Mouse (Mus musculus): ENCODE data around the gene Fam131c. TPM values are rescaled to one million over a fixed set of nuclear protein-coding genes. Genes with fewer than 3 reads are reported as not detected.
A peak's percentile ranks its signal among the peaks of the same experiment; 100 is the strongest.

Gene Fam131c
- total RNA-seq, 4 experiments from 2014 or later, result 2.4 to 3.6 (median 2.8) TPM

DNA sequence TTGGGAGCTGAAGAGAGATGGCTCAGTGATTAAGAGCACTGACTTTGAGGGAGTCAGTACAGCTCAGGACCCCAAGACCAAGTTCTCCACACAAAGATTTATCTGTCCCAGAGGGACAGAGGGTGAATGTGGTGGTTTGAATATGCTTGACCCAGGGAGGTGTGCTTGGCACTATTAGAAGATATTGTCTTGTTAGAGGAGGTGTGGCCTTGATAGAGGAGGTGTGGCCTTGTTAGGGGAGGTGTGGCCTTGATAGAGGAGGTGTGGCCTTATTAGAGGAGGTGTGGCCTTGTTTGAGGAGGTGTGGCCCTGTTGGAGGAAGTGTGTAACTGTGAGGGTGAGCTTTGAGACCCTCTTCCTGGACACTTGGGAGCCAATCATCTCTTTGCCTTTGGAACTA lies 10.2 kb upstream of the Fam131c start:
- no peak for DNase-seq (ENCODE audit: low spot score in 2 of 2)

DNA sequence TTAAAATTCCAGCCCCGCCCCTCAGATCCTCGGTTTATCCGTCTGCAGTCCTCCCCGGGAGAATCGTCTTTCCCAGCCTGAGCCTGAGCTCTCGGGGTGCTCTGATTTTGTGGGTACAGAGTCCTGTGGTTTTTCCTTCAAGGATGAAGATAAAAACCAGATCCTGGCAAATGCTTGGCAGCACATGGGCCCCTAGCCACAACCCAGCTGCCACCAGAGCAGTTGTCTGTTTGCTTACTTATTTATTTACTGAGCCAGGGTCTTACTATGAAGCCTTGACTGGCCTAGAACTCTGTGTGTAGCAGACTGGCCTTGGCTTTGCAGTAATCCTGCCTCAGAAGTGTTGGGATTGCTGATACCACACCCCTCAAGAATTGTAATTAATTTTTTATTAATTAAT lies 8.8 kb upstream of the Fam131c start:
- DNase-seq (ENCODE audit: low spot score in 2 of 2), result no peak

DNA sequence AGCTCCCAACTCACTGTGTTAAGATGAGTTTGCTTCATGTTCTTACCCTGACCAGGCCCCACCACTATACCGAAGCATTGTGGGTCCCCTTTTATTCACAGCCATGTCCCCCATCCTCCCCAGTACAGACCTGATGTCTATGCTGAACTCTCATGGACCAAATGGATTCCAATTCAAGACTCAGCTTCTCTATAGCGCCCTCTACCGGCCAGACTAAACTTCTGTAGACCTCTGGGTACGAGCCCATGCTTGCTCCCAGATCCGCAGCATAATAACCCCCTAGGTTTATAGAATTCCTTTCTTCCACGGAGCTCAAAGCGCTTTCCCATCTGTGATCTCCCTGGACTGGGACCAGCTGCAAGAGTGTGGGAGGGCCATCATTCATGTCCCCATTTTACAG lies 7.2 kb upstream of the Fam131c start:
- no peak for DNase-seq (ENCODE audit: low spot score in 2 of 2)

DNA sequence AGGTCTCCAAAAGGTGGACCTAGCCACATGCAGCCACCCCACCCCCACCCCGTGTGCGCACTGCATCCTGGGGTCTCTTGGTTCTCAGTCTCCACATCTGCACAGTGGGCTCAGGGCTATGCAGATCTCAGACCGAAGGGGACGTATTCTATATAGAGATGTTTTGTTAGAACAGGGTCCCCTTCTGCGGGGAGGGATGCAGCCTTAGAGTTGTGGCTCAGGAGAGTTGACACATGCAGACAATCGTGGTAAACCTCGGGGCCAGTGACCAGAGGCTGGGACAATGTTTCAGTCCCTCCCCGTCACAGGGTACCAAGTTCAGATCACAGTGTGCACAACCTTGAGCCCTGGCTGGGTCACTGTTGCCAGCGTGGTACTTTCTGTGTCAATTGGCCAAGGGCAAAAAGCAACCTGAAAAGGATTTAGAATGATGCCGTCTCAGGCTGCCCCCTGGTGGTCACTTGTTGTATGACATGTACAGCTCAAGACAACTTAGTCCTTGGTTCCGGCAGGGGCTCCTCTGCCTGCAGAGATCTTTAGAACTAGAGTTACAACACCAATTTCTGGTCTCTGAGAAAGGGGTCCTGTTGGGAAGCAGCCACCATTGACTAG lies 5.0 kb upstream of the Fam131c start:
- DNase-seq (ENCODE audit: low spot score in 2 of 2), result peak; percentile 29 to 80

DNA sequence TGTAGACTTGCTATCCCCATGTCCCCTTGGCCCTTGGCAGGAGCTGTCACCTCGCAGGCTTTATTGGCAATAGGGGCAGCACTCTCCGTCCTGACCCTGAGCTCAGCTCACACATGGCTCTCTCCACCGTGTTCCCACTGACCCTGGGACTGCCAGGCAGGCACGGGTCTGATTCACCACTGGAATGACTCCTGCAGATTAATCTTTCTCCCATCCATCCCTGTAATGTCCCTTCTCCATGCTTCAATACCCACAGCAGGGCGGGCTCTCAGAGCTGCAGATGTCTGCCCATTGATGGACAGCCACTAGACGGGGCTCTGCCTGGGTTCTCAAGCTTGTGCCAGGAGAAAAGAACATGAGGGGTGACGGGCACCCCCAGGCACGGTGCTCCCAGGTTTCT lies 2.9 kb upstream of the Fam131c start:
- no peak for DNase-seq (ENCODE audit: low spot score in 2 of 2)

DNA sequence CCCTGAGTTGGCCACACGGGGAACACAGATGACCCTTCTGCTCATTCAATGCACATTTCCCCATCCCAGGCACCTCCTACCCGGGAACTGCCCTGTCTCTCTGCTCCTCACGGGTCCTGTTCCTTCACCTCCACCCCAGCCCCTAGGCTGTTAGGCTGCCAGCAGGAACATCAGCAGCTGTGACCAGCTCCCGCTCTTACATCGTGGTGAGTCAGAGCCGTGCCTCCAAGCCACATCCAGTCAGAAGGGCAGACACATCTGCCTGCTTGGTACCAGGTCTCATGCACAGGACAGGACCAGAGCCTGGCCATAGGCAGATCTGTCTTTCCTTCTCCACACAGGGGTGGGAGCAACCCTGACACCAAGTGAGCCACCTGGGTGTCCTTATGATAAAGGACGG lies 2.1 kb upstream of the Fam131c start:
- no peak for DNase-seq (ENCODE audit: low spot score in 2 of 2)

DNA sequence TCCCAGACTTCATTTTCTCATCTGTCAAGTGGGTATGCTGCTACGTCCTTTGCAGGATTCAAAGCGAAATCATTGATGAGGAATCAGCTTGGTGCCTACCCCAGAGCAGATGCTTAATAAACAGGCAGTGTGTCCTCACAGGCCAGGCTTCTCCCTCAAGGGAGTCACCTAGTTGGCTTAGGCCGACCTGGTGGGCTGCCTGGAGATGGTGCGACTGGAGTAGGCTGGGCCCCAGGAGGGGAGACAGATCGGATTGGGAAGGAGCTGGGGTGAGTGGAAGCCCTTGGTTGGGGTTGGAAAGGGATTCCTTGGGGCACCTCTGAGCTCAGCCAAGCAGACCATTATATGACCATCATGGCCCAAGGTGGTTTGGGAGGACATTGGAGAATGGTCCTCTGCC lies 4.4 kb downstream of the Fam131c start:
- DNase-seq (ENCODE audit: low spot score in 2 of 2), result no peak

DNA sequence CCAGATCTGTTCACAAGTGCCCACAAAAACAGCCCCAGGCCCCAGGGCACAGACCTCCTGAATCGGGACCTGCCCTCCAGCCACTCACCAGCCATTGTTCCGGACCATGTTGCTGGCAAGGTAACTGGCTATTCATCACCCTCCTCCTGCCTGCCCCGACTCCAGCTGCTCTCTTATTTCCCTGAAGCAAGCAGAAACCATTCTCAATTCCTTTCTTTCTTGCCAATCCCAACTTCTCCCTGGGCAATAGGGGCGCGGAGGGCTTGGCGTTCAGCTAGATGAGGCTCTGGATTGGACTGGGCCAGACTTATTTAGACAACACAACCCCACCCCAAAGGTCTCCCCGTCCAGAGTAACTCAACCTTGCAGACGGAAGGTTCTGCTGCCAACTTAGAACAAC lies 11.7 kb downstream of the Fam131c start:
- DNase-seq (ENCODE audit: low spot score in 2 of 2), result no peak

DNA sequence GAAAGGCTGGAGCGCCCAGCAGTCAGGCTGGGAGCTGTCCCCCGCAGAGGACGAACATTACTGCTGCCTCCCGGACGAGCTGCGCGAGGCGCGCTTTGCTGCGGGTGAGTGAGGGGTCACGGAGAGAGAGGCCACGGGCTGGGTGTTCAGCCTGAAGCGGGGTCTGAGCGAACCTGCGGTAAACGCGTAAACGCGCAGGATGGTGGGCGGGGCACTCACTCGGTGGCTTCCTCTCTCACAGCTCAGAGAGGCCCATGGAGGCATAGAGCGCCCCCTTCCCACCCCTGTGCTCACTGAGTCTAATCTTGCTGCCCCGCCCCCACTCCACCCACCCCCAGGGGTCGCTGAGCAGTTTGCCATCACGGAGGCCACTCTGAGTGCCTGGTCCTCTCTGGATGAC lies 14.4 kb downstream of the Fam131c start:
- no peak for DNase-seq (ENCODE audit: low spot score in 2 of 2)

DNA sequence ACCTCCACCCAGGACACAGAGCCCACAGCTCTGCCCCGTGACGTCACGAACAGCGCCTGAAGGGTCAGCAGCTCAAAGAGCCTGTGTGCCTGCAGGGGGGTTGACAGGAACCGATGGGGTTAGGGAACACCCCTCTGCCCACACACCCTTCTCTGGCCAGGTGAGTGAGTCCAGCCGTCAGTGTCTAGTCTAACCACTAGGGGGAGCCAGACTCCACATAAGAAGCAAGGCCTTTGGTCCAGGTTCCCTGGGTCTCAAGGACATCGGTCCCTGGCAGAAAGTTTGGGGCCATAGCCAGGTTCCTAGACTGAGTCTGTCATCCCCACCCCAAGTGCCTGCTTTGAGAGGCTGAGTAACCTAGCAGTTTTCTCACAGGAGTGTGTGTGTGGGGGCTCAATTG lies 17.3 kb downstream of the Fam131c start:
- no peak for DNase-seq (ENCODE audit: low spot score in 2 of 2)

DNA sequence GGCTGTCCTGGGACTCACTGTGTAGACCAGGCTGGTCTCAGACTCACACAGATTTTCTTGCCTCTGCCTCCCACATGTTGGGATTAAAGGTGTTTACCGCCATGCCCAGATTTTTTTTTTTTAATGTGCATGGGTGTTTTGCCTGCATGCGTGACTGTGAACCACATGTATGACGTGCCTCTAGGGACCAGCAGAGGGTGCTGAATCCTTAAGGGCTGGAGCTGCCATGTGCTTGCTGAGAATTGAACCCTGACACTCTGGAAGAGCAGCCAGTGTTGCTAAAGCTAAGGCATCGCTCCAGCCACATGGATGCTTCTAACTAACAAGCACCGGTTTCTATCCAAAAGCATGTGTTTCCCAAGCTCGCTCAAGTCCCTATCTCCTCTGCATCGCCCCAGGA lies 18.1 kb downstream of the Fam131c start:
- DNase-seq (ENCODE audit: low spot score in 2 of 2), result no peak

DNA sequence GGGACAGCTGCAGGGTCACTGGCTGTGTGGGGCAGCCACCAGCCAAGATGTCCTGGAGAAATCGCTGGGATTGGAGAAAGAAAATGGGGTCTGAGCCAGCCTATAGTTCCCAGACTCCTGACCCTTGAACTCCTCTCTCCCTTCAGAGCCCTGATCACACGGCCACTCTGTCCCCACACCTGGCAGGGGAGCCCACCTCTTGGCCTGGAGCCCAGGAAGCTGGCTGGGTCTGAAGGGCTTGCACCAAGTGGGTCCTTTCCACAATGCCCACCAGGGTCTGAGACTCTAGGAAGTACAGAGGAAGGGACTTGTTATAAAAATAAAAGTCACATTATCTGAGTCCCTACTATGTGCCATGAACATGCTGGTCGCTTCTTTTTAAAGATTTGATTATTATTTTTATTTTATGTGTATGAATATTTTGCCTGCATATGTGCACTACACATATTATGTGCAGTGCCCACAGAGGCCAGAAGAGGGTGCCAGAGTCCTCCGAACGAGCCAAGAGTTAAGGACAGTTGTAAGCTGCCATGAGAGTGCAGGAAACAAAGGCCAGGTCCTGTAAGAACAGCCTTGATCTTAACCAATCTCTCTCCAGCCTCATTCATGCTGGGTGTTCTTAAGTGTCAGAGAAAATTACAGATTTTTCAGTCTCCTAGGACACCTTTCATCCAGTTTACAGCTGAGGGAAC lies 19.2 kb downstream of the Fam131c start:
- DNase-seq (ENCODE audit: low spot score in 2 of 2), result peak in 1 of 2 experiments; percentile 66

DNA sequence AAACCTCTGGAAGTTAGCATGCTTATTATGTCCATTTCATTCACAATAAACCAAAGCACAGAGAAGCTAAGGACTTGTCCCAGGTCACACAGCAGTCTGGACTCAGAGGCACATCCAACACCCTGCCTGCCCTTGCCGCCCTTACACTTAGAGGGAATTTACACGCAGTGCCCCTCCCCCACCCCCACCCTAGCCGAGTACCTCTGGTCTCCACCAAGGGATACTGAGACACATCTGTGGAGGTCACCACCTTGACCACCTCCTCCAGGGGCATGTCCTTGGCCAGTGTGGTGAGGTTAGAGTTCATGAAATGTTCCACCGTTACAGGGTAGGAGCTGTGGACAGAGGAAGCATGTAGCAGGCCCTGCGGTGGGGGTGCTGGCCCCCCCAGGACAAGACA lies 19.9 kb downstream of the Fam131c start:
- DNase-seq (ENCODE audit: low spot score in 2 of 2), result no peak

DNA sequence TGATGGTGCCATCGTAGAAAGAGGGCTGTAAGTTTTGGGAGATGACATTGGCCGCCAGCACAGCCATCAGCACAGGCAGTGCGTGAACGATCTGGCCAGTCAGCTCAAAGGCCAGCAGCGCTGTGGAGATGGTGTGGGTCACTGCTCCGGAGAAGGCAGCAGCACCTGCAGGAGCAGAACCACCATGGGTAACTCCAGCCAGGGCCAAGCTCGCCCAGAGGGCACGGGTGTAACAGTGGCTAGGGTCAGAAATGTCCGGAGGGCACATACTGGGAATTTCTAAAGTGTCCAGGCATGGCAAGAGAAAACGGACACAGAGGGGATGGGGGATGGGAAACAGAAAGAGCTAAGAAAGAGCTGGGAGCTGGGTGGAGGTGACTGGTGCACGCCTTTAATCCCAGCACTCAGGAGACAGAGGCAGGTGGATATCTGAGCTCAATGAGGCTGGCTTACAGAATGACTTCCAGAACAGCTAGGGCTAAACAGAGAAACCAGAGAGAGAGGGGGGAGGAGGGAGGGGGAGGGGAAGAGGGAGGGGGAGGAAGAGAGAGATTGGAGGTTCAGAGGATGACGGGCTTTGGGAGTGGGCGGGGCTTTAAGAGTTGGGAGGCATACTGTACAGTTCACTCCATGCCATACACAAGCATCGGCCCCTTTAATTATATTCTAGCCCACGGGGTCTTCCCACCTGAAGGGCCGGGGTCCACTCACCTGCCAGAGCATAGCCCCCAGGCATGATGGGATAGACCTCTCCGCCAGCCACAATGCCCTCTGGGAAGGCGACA lies 21.5 kb downstream of the Fam131c start:
- no peak for DNase-seq (ENCODE audit: low spot score in 2 of 2)

DNA sequence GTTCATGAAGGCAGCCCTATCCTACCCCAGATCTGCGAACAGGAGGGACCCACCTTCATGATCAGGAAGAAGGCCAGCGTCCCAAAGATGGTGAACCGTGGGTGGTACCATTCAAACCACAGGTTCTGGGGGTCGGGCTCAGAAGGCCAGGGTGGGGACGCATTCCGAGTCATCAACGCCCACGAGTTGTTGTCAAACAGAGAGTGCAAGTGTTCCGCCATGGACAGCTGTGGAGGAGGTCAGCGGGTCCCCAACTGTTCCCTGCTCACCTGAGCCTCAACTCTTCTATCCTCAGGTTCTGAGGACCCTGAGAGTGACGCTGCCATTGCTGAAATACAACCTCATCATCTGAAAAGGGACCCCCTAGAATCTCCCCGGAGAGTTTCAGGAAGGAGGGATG lies 23.3 kb downstream of the Fam131c start:
- no peak for DNase-seq (ENCODE audit: low spot score in 2 of 2)

DNA sequence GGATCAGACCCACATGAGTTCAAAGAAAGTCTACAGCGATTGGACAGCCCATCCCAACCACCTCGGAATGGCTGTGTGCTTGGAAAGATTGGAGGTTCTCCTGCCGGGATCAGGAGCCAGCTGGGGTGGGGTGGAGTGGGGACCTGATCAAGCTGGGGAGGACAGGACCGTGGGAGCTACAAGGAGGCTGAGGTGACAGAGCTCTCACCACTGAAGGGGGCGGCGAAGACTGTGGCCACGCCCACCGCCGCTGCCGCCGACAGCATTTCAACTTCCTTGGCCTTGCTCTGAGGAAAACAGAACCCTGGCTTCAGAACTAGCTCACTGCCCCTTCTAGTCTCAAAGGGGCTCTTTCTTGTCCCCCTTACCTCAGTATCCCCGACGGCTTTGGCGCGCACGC lies 26.7 kb downstream of the Fam131c start:
- DNase-seq (ENCODE audit: low spot score in 2 of 2), result no peak

DNA sequence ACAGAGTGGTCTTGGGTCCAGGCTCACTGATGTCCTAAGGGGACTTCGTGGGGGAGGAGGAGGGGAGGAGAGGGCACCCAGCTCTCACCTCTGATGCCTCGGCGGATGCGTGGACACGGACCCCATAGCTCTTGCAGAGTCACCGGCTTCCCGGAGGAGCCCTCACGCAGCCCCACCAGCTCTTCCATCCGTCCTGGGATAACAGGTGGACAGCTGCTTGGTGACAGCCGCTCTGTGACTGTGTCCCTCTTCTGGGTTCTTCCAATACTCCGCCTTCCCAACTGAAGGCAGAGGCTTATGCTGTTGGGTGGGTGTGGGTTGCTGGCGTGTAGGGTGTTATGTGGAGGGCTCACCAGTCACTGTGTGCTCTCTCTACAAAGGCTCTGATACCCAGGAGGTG lies 29.8 kb downstream of the Fam131c start:
- no peak for DNase-seq (ENCODE audit: low spot score in 2 of 2)

DNA sequence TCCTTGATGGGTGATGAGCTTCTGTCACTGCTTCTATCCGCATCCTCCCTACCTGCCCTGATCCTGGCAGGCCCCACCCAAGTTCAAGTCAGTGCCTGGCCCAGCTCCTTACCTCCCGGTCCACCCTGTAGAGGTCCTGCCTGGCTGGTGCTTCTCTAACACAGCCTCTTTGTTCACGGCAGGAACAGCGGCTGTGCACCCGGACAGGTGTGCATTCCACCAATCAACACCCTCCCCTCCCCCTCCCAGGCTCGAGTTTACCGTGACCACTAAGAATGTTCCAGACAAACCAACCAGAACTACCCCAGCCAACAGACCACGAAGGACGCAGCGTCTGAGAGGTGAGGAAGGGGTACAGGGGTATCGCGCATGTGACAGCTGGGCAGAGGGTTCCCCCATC lies 30.5 kb downstream of the Fam131c start, which contains the start of gene Clcnka:
TSS of gene Clcnka (minus strand) at position 180 of the 400 bp plus-strand sequence.
- no peak for DNase-seq (ENCODE audit: low spot score in 2 of 2)

DNA sequence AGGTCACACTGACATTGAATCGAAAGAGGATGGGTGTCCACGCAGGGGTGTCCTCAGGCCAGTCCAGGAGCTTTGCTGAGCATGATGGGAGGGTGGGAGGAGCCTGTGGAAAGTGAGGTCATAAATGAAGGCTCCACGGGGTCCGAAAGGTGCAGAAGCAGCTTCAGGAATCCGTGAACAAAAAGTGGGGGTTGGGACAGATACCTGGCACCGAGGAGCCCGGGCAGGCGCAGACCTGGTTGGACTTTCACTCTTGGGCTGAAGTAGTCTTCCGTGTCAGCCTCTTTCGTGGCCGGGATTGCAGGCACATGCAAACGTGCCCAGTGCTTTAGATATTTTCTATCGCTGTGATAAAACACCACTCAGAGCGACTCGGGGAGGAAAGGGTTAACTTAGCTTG lies 32.2 kb downstream of the Fam131c start:
- no peak for DNase-seq (ENCODE audit: low spot score in 2 of 2)

DNA sequence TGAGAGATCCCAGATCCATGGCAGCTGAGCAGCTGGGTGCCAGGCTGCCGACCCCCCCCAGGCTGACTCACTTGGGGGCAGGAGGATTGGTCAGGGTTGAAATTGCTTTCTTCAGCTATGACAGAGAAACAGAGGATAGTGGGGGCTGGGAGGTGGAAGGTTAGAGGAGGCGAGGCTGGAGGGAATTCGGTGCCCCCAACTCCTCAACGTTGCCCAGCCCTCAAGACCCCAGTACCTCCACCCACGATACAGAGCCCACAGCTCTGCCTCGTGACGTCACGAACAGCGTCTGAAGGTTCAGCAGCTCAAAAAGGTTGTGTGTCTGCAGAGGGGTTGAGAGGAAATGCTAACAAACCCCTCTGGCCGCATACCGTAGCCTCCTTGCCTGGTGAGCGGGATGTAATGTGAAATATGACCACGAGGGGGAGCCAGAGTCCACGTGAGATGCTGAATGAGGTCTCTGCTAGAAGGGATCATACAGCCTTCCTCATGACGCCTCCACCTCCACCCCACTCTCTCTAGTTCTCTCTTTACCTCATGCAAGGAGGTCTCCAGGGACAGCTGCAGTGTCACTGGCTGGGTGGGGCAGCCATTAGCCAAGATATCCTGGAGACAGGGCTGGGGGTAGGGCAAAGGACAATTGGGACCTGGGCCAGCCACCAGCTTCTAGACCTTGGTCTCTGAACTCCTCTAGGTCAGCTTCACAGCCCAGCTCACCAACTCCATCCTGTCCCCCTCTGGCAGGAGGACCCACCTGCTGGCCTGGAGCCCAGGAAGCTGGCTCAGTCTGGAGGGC lies 36.7 kb downstream of the Fam131c start:
- peak; percentile 82 to 92 for DNase-seq (ENCODE audit: low spot score in 2 of 2)

DNA sequence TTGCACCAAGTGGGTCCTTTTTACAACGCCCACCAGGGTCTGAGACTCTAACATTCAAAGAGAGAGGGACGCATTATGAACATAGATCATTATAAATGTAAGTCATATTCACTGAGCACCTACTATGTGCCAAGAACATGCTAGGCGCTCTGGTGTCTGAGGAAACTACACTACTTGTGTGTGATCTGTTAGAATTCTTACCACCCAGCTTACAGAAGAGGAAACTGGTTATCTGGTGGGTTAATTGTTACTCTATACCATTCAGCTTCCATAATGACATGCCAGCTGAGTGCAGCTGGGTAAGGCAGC lies 37.2 kb downstream of the Fam131c start:
- DNase-seq (ENCODE audit: low spot score in 2 of 2), result no peak

Measured in layer of hippocampus, adult 8-10 months (tissue).